Mouse (Mus musculus): Measurements from ENCODE around the gene Npepps.

GRCm38 (mm10) chr11:97309451-97309836 lies 29.0 kb upstream of the Npepps start:
- TF ChIP-seq CTCF (IDR thresholded peaks at IDR 0.05; ENCODE audit: insufficient read depth, low read depth, low read length) (no peak), POLR2A (IDR thresholded peaks at IDR 0.05; ENCODE audit: insufficient read depth, low read depth, low read length) (no peak)
